Mouse (Mus musculus): ENCODE results near the gene Sstr4.

DNA sequence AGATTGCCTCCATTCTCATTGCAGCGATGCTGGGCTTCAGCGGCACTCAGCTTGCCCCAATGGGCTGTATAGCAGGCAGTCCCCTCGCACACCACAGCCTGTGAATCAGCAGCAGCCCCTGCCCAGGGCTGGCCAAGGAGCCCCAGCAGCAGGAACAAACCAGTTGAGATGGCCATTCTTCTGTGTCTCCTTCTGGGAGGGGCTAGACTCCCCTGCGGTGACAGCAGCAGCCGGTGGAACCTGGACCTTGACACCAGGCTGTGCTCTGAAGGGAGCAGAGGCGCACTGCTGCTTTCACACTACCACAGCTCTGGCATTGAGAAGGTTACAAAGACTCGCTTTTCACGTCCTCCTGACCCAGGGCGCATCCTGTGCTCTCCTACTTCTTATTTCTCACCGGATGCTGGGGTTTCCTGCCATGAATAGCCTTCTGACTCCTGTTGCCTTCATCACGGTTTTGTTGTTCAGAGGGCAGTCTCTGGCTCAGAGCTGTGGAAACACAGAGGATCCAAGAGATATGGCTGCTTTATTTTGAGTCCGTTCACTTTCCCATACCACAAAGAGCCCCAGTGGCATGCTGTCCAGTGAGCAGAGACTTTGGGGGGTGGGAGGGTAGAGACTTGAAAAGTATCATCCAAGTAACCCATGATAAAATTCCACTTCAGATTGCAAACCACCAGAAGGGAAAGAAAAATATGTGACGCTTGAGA lies 48.3 kb downstream of the Sstr4 start, which contains the start of gene Cd93:
- no peak for TF ChIP-seq CTCF (IDR thresholded peaks at IDR 0.05; ENCODE audit: borderline replicate concordance, insufficient read depth, low read depth, low read length)
- no peak for TF ChIP-seq POLR2A (IDR thresholded peaks at IDR 0.05; ENCODE audit: borderline replicate concordance, insufficient read depth, low read length)
